Mouse (Mus musculus): ENCODE results near the gene Ica1. TPM values are rescaled to one million over a fixed set of nuclear protein-coding genes. Genes with fewer than 3 reads are reported as not detected.

Ica1 gene
- polyA plus RNA-seq (2016; fragmentation: Nextera tagmentation; extraction: Ambion mirVana) = 14.8 and 17.7 TPM in 2 replicates

- peak within 1 kb of the TSS; percentile 90 for H3K27ac ChIP-seq
- no peaks in the 10 kb centered on the region for H3K9me3 ChIP-seq
- H3K27me3 ChIP-seq (ENCODE audit: insufficient read depth, poor library complexity, severe bottlenecking) = peaks cover 32% of the 10 kb centered on the region
- 2% methylated on average over 16 of the region's 16 CpGs for WGBS
- DNase-seq (ENCODE audit: low spot score) = no peak
- no peaks in the 10 kb centered on the region for H3K36me3 ChIP-seq
- peaks cover 11% of the 10 kb centered on the region; the same call in 1 of the 2 replicates for H3K4me1 ChIP-seq (replicated peaks)
- H3K4me3 ChIP-seq = peak within 1 kb of the TSS; percentile 89
Observed at GRCm38 (mm10) chr6:8778296-8778649, at the start of gene Ica1. Gene Ica1, minus strand, starts transcription at chr6:8778488.

DNA sequence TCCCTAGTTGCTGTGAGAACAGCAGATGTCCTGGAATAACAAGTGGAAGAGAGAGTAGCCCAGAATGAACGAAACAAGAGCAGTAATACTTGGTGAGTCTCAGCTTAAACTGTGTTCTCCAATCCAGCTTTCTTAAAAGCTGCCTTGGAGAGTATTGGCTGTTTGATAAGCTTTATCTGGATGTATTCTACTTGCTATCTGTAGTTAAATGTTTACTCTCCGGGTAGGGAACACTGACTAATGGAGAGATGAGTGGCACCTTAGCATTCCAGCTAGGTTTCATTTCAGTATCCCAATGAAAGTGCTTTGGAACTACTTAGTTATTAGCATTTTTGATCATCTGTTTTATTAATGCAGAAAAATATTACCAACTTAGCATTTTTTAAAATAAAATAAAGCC, 41.6 kb upstream of the Ica1 start:
- 91% methylated on average over 2 of the region's 2 CpGs for WGBS
- Histone ChIP-seq H3K36me3 (no peaks in the 10 kb centered on the region), H3K27ac (no peak overlapping the region), H3K27me3 (ENCODE audit: insufficient read depth, poor library complexity, severe bottlenecking) (no peaks in the 10 kb centered on the region), H3K4me3 (no peak overlapping the region), H3K9me3 (no peaks in the 10 kb centered on the region), H3K4me1 (replicated peaks) (no peaks in the 10 kb centered on the region)
- no peak for DNase-seq (ENCODE audit: low spot score)

- Histone ChIP-seq H3K36me3 (no peaks in the 10 kb centered on the region), H3K27ac (no peak overlapping the region), H3K4me1 (replicated peaks) (no peaks in the 10 kb centered on the region), H3K9me3 (0 out of 2 replicates have a peak, but pooled peaks cover 3% of the 10 kb centered on the region), H3K27me3 (ENCODE audit: insufficient read depth, poor library complexity, severe bottlenecking) (no peaks in the 10 kb centered on the region), H3K4me3 (no peak overlapping the region)
- DNase-seq (ENCODE audit: low spot score) = no peak
- WGBS = 82% methylated on average over 6 of the region's 6 CpGs
Observed at GRCm38 (mm10) chr6:8814332-8815002, 36.2 kb upstream of the Ica1 start.

- Histone ChIP-seq H3K9me3 (no peaks in the 10 kb centered on the region), H3K36me3 (no peaks in the 10 kb centered on the region), H3K27me3 (ENCODE audit: insufficient read depth, poor library complexity, severe bottlenecking) (no peaks in the 10 kb centered on the region), H3K27ac (no peak overlapping the region), H3K4me3 (no peak overlapping the region), H3K4me1 (replicated peaks) (no peaks in the 10 kb centered on the region)
- DNase-seq (ENCODE audit: low spot score) = no peak
- WGBS = 76% methylated on average over 3 of the region's 3 CpGs
Observed at GRCm38 (mm10) chr6:8802561-8803150, 24.4 kb upstream of the Ica1 start.

GRCm38 (mm10) chr6:8792385-8792784, 14.1 kb upstream of the Ica1 start:
- 94% methylated on average over 5 of the region's 5 CpGs for WGBS
- H3K4me1 ChIP-seq (replicated peaks) = no peaks in the 10 kb centered on the region
- H3K27me3 ChIP-seq (ENCODE audit: insufficient read depth, poor library complexity, severe bottlenecking) = no peaks in the 10 kb centered on the region
- no peaks in the 10 kb centered on the region for H3K36me3 ChIP-seq
- no peak overlapping the region for H3K27ac ChIP-seq
- no peaks in the 10 kb centered on the region for H3K9me3 ChIP-seq
- DNase-seq (ENCODE audit: low spot score) = no peak
- no peak overlapping the region for H3K4me3 ChIP-seq

GRCm38 (mm10) chr6:8791781-8792180, 13.5 kb upstream of the Ica1 start:
- no peak overlapping the region for H3K27ac ChIP-seq
- no peak for DNase-seq (ENCODE audit: low spot score)
- H3K36me3 ChIP-seq = no peaks in the 10 kb centered on the region
- 86% methylated on average over 3 of the region's 3 CpGs for WGBS
- H3K4me1 ChIP-seq (replicated peaks) = no peaks in the 10 kb centered on the region
- no peak overlapping the region for H3K4me3 ChIP-seq
- no peaks in the 10 kb centered on the region for H3K9me3 ChIP-seq
- no peaks in the 10 kb centered on the region for H3K27me3 ChIP-seq (ENCODE audit: insufficient read depth, poor library complexity, severe bottlenecking)

GRCm38 (mm10) chr6:8780618-8781017, 2.3 kb upstream of the Ica1 start:
- DNase-seq (ENCODE audit: low spot score) = no peak
- Histone ChIP-seq H3K4me3 (no peak overlapping the region), H3K9me3 (no peaks in the 10 kb centered on the region), H3K4me1 (replicated peaks) (peaks cover 11% of the 10 kb centered on the region; the same call in 1 of the 2 replicates), H3K27ac (no peak overlapping the region), H3K27me3 (ENCODE audit: insufficient read depth, poor library complexity, severe bottlenecking) (peaks cover 32% of the 10 kb centered on the region), H3K36me3 (no peaks in the 10 kb centered on the region)

- Histone ChIP-seq H3K4me3 (peak overlapping the region; percentile 89), H3K27me3 (ENCODE audit: insufficient read depth, poor library complexity, severe bottlenecking) (peaks cover 32% of the 10 kb centered on the region), H3K27ac (peak overlapping the region; percentile 90), H3K4me1 (replicated peaks) (peaks cover 11% of the 10 kb centered on the region; the same call in 1 of the 2 replicates), H3K9me3 (no peaks in the 10 kb centered on the region), H3K36me3 (no peaks in the 10 kb centered on the region)
- DNase-seq (ENCODE audit: low spot score) = peak; percentile 67
- 1% methylated on average over 69 of the region's 69 CpGs for WGBS
Observed at GRCm38 (mm10) chr6:8777411-8778295, 635 bp downstream of the Ica1 start.

DNA sequence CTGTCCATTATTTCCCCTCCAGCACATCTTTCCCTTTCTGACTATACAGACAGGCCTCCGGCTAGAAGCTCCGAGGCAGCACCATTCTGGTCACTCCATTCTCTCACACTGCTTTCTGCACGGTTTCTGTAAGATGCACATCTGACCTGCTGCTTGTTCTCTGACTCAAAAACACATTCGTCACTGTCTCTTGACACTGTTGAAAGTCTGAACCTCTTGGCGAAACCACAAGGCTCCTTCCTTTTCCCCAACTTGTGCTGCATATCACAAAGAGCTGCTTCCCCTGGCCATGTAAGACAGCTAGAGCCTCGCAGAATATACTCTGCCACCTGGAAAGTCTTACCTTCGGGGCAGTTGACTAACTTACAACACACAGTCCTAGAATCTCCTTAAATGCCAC, 6.7 kb downstream of the Ica1 start:
- Histone ChIP-seq H3K9me3 (no peaks in the 10 kb centered on the region), H3K4me3 (no peak overlapping the region), H3K36me3 (no peaks in the 10 kb centered on the region), H3K4me1 (replicated peaks) (0 out of 2 replicates have a peak, but pooled peaks cover 7% of the 10 kb centered on the region), H3K27ac (no peak overlapping the region), H3K27me3 (ENCODE audit: insufficient read depth, poor library complexity, severe bottlenecking) (peaks cover 1% of the 10 kb centered on the region; the same call in 1 of the 2 replicates)
- 78% methylated on average over 7 of the region's 7 CpGs for WGBS
- DNase-seq (ENCODE audit: low spot score) = no peak

GRCm38 (mm10) chr6:8770341-8770740, 7.9 kb downstream of the Ica1 start:
- DNase-seq (ENCODE audit: low spot score) = no peak
- 74% methylated on average over 10 of the region's 10 CpGs for WGBS
- H3K4me3 ChIP-seq = no peak overlapping the region
- no peaks in the 10 kb centered on the region for H3K27me3 ChIP-seq (ENCODE audit: insufficient read depth, poor library complexity, severe bottlenecking)
- no peaks in the 10 kb centered on the region for H3K9me3 ChIP-seq
- H3K4me1 ChIP-seq (replicated peaks) = 0 out of 2 replicates have a peak, but pooled peaks cover 7% of the 10 kb centered on the region
- peak overlapping the region; percentile 50 for H3K27ac ChIP-seq
- H3K36me3 ChIP-seq = no peaks in the 10 kb centered on the region

GRCm38 (mm10) chr6:8769803-8770202, 8.5 kb downstream of the Ica1 start:
- 80% methylated on average over 6 of the region's 6 CpGs for WGBS
- no peak overlapping the region for H3K4me3 ChIP-seq
- no peak overlapping the region for H3K27ac ChIP-seq
- no peaks in the 10 kb centered on the region for H3K9me3 ChIP-seq
- no peak for DNase-seq (ENCODE audit: low spot score)
- no peaks in the 10 kb centered on the region for H3K36me3 ChIP-seq
- 0 out of 2 replicates have a peak, but pooled peaks cover 7% of the 10 kb centered on the region for H3K4me1 ChIP-seq (replicated peaks)
- H3K27me3 ChIP-seq (ENCODE audit: insufficient read depth, poor library complexity, severe bottlenecking) = no peaks in the 10 kb centered on the region

DNA sequence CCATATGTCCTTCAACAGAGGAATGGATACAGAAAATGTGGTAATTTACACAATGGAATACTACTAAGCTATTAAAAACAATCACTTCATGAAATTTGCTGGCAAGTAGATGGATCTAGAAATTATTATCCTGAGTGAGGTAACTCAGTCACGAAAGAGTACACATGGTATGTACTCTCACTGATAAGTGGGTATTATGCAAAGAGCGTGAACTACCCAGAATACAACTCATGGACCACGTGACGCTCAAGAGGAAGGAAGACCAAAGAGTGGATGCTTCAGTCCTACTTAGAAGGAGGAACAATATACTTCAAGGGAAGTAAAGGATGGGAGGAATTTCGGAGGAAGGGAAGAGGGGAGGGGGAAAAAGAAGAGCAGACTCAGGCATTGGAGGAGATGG, 11.6 kb downstream of the Ica1 start:
- 92% methylated on average over 5 of the region's 5 CpGs for WGBS
- H3K27ac ChIP-seq = no peak overlapping the region

DNA sequence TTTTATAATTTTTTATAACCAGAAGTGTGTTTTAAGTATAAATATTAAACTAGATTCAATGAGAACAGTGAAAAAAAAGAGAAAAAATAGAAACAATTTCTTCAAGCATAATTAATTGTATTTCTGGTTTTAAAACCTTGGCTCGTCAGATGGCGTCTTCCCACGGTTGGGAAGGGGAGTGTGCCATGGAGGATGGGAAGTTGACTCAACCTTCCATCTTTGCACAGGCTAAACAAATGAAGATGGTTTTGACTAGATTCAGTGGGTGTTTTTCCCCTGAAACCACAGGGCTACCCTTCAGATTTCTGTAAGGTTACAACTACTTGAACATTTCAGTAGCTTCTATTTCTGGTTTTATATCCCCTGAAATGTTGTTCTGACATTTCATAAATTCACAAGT, 12.5 kb downstream of the Ica1 start:
- H3K36me3 ChIP-seq = no peaks in the 10 kb centered on the region
- no peaks in the 10 kb centered on the region for H3K27me3 ChIP-seq (ENCODE audit: insufficient read depth, poor library complexity, severe bottlenecking)
- no peak overlapping the region for H3K27ac ChIP-seq
- no peak for DNase-seq (ENCODE audit: low spot score)
- no peak overlapping the region for H3K4me3 ChIP-seq
- H3K4me1 ChIP-seq (replicated peaks) = 0 out of 2 replicates have a peak, but pooled peaks cover 5% of the 10 kb centered on the region
- WGBS = 93% methylated on average over 3 of the region's 3 CpGs
- no peaks in the 10 kb centered on the region for H3K9me3 ChIP-seq

More for the DNA sequence above, 11.6 kb downstream of the Ica1 start:
- no peaks in the 10 kb centered on the region for H3K27me3 ChIP-seq (ENCODE audit: insufficient read depth, poor library complexity, severe bottlenecking)
- no peak for DNase-seq (ENCODE audit: low spot score)
- no peak overlapping the region for H3K4me3 ChIP-seq
- no peaks in the 10 kb centered on the region for H3K36me3 ChIP-seq
- 0 out of 2 replicates have a peak, but pooled peaks cover 7% of the 10 kb centered on the region for H3K4me1 ChIP-seq (replicated peaks)
- no peaks in the 10 kb centered on the region for H3K9me3 ChIP-seq
